Mouse (Mus musculus): ENCODE data around the gene Ifitm1. TPM values are rescaled to one million over a fixed set of nuclear protein-coding genes. Genes with fewer than 3 reads are reported as not detected.
"Not testable (repeated sequence)": the region's sequence is repeated elsewhere in the genome, so short reads cannot be mapped to it uniquely, and the experiment has no call there.

The Ifitm1 gene
- polyA plus RNA-seq, 1 experiment from 2014 or later: 21.3 TPM

DNA sequence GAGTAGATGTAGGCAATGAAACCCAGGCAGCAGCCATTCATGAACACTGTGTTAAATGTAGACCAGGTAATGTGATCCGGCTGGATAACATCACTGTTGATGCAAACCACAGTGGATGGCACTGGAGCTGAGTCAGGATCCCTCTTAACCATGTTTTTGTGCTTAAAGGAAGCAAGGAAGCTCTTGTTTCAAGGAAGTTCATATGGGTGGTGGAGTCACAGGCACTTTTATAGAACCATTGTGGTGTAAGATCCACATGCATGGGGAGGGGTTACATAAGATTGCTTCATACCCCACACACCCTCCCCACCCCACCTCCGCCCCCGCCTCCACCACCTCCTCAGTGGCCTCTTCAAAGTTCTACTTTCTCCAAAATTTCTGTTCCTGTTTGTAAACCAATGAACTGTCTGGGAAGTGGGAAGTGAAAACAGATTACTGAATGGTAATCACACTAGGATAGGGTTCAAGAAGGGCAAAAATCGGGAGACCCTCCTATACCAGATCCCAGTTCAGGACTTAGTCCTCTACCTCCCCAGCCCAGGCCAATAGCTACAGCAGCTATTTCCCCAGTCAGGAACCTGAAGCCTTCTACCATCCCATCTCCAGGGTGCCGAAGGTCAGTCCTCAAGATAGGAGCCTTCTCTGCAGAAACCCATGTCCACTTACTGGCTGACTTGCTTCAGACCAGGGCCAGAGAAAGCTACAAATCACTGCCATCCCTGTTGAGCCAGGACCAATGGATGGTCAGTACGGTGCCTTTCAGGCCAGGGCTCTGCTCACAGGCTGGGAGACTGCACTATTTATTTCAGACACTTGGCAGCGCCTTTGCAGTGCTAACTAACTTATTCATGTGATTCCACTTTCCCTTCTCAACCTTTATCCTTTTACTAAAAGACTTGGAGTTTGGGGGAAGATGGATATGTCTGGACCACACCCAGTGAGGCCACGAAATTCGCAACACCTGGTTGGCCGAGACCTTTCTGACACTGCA lies 50.0 kb downstream of the Ifitm1 start:
- Histone ChIP-seq H3K4me1 (replicated peaks) (peaks cover 27% of the 10 kb centered on the region), H3K27me3 (no peaks in the 10 kb centered on the region), H3K27ac (replicated peaks) (peak overlapping the region; percentile 55; the same call in 1 of the 2 replicates), H3K4me3 (replicated peaks) (peak overlapping the region; percentile 22), H3K36me3 (replicated peaks) (no peaks in the 10 kb centered on the region), H3K4me2 (no peak overlapping the region), H3K9me3 (replicated peaks) (no peaks in the 10 kb centered on the region), H3K9ac (no peak overlapping the region)
- 63% methylated on average over 10 of the region's 10 CpGs for WGBS (ENCODE audit: insufficient replicate concordance)
- no peak for ATAC-seq (ENCODE audit: insufficient read depth)

DNA sequence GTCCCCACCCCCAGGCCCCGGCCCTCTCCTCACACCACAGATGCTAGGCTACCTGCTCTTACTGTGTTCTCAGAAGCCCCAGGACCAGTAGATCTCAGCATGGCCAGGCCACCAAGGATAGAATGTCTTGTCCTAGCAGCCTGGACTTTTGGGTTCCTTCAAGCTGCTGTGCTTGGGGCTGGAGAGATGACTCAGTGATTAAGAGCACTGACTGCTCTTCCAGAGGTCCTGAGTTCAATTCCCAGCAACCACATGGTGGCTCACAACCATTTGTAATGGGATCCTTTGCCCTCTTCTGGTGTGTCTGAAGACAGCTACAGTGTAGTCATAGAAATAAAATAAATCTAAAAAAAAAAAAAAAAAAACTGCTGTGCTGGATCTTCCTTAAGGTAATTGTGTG lies 50.8 kb downstream of the Ifitm1 start, which contains the start of gene Ifitm6:
Gene Ifitm6 (minus strand): TSS at position 101 of the 400 bp plus-strand sequence.
- H3K4me3 ChIP-seq (replicated peaks); ATAC-seq (ENCODE audit: insufficient read depth); H3K4me2 ChIP-seq; H3K9me3 ChIP-seq (replicated peaks); H3K9ac ChIP-seq; H3K27me3 ChIP-seq; H3K36me3 ChIP-seq (replicated peaks): not testable (repeated sequence)
- peaks cover 19% of the 10 kb centered on the region for H3K4me1 ChIP-seq (replicated peaks)
- 50% methylated on average over 1 of the region's 1 CpGs for WGBS (ENCODE audit: insufficient replicate concordance)
- H3K27ac ChIP-seq (replicated peaks): peak within 1 kb of the TSS; percentile 55; the same call in 1 of the 2 replicates

DNA sequence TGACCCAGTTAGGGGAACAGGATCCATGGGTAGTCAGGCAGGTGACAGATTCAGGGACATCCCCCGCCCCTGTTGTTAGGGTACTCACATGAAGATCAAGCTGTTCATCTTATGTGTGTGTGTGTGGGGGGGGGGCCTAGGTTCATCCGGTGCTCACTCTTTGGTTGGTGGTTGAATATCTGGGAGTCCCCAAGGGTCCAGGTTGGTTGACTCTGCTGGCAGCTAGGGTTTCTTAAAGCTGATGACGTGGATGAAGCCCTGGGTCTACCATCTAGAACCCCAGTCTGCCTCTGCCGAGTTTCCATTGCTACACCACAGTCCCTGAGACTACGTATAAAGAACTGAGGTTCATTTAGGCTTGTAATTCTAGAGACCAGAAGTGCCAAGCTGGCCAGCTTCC lies 52.0 kb downstream of the Ifitm1 start:
- H3K36me3 ChIP-seq (replicated peaks): no peaks in the 10 kb centered on the region
- no peak for ATAC-seq (ENCODE audit: insufficient read depth)
- H3K9me3 ChIP-seq (replicated peaks): no peaks in the 10 kb centered on the region
- no peak overlapping the region for H3K4me2 ChIP-seq
- no peak overlapping the region for H3K4me3 ChIP-seq (replicated peaks)
- H3K9ac ChIP-seq: no peak overlapping the region
- H3K27me3 ChIP-seq: no peaks in the 10 kb centered on the region
- peaks cover 16% of the 10 kb centered on the region for H3K4me1 ChIP-seq (replicated peaks)
- 74% methylated on average over 5 of the region's 5 CpGs for WGBS (ENCODE audit: insufficient replicate concordance)
- no peak overlapping the region for H3K27ac ChIP-seq (replicated peaks)

Other genes starting within 250 kb of the Ifitm1 start
- 0.46 and 0.75 TPM in 2 replicates for gene Cyp2e1, start 203.5 kb upstream of the Ifitm1 start, polyA plus RNA-seq (2015; fragmentation: Nextera tagmentation; extraction: Ambion mirVana)
- 0.06 and 0.13 TPM in 2 replicates for gene Syce1, start 179.4 kb upstream of the Ifitm1 start, polyA plus RNA-seq (2015; fragmentation: Nextera tagmentation; extraction: Ambion mirVana)
- gene Zfp941, start 145.0 kb upstream of the Ifitm1 start, polyA plus RNA-seq (2015; fragmentation: Nextera tagmentation; extraction: Ambion mirVana): 0.18 and 0.20 TPM in 2 replicates
- gene Urah, start 132.2 kb upstream of the Ifitm1 start, polyA plus RNA-seq (2015; fragmentation: Nextera tagmentation; extraction: Ambion mirVana): 24.7 and 26.8 TPM in 2 replicates
- not detected in 2 replicates for gene Scgb1c1, start 121.7 kb upstream of the Ifitm1 start, polyA plus RNA-seq (2015; fragmentation: Nextera tagmentation; extraction: Ambion mirVana)
- gene Odf3, start 119.4 kb upstream of the Ifitm1 start, polyA plus RNA-seq (2015; fragmentation: Nextera tagmentation; extraction: Ambion mirVana): not detected in 2 replicates
- gene Gm45785, start 110.9 kb upstream of the Ifitm1 start, polyA plus RNA-seq (2015; fragmentation: Nextera tagmentation; extraction: Ambion mirVana): not detected in 2 replicates
- 20.9 and 23.3 TPM in 2 replicates for gene Ric8a, start 110.3 kb upstream of the Ifitm1 start, polyA plus RNA-seq (2015; fragmentation: Nextera tagmentation; extraction: Ambion mirVana)
- 18.7 and 20.3 TPM in 2 replicates for gene Bet1l, start 109.6 kb upstream of the Ifitm1 start, polyA plus RNA-seq (2015; fragmentation: Nextera tagmentation; extraction: Ambion mirVana)
- 133 TPM in 2 replicates for gene Psmd13, start 85.3 kb upstream of the Ifitm1 start, polyA plus RNA-seq (2015; fragmentation: Nextera tagmentation; extraction: Ambion mirVana)
- gene Sirt3, start 84.9 kb upstream of the Ifitm1 start, polyA plus RNA-seq (2015; fragmentation: Nextera tagmentation; extraction: Ambion mirVana): 20.0 and 21.5 TPM in 2 replicates
- gene Cox8b, start 66.8 kb upstream of the Ifitm1 start, polyA plus RNA-seq (2015; fragmentation: Nextera tagmentation; extraction: Ambion mirVana): 2.5 and 3.6 TPM in 2 replicates
- gene Nlrp6, start 46.3 kb upstream of the Ifitm1 start, polyA plus RNA-seq (2015; fragmentation: Nextera tagmentation; extraction: Ambion mirVana): 4.8 and 7.0 TPM in 2 replicates
- 6.0 and 6.6 TPM in 2 replicates for gene Pgghg, start 25.8 kb upstream of the Ifitm1 start, polyA plus RNA-seq (2015; fragmentation: Nextera tagmentation; extraction: Ambion mirVana)
- 0.39 and 0.68 TPM in 2 replicates for gene Ifitm5, start 16.9 kb upstream of the Ifitm1 start, polyA plus RNA-seq (2015; fragmentation: Nextera tagmentation; extraction: Ambion mirVana)
- not detected in 2 replicates for gene Gm45717, start 11.3 kb upstream of the Ifitm1 start, polyA plus RNA-seq (2015; fragmentation: Nextera tagmentation; extraction: Ambion mirVana)
- gene Ifitm2, start 11.2 kb upstream of the Ifitm1 start, polyA plus RNA-seq (2015; fragmentation: Nextera tagmentation; extraction: Ambion mirVana): 384 and 401 TPM in 2 replicates
- gene Ifitm3, start 43.5 kb downstream of the Ifitm1 start, polyA plus RNA-seq (2015; fragmentation: Nextera tagmentation; extraction: Ambion mirVana): 84.9 and 98.1 TPM in 2 replicates
- gene Ifitm6, start 50.7 kb downstream of the Ifitm1 start, polyA plus RNA-seq (2015; fragmentation: Nextera tagmentation; extraction: Ambion mirVana): 23.2 and 25.7 TPM in 2 replicates
- not detected in 2 replicates for gene Gm17387, start 61.9 kb downstream of the Ifitm1 start, polyA plus RNA-seq (2015; fragmentation: Nextera tagmentation; extraction: Ambion mirVana)
- gene B4galnt4, start 93.9 kb downstream of the Ifitm1 start, polyA plus RNA-seq (2015; fragmentation: Nextera tagmentation; extraction: Ambion mirVana): 0.45 and 0.46 TPM in 2 replicates
- gene Pkp3, start 111.0 kb downstream of the Ifitm1 start, polyA plus RNA-seq (2015; fragmentation: Nextera tagmentation; extraction: Ambion mirVana): 0.54 and 0.84 TPM in 2 replicates
- gene Sigirr, start 133.4 kb downstream of the Ifitm1 start, polyA plus RNA-seq (2015; fragmentation: Nextera tagmentation; extraction: Ambion mirVana): 22.1 and 28.1 TPM in 2 replicates
- 0.99 and 1.5 TPM in 2 replicates for gene Ano9, start 150.6 kb downstream of the Ifitm1 start, polyA plus RNA-seq (2015; fragmentation: Nextera tagmentation; extraction: Ambion mirVana)
- 138 and 140 TPM in 2 replicates for gene Ptdss2, start 155.2 kb downstream of the Ifitm1 start, polyA plus RNA-seq (2015; fragmentation: Nextera tagmentation; extraction: Ambion mirVana)
- 64.3 and 76.1 TPM in 2 replicates for gene Rnh1, start 205.6 kb downstream of the Ifitm1 start, polyA plus RNA-seq (2015; fragmentation: Nextera tagmentation; extraction: Ambion mirVana)
- 83.0 and 98.2 TPM in 2 replicates for gene Hras, start 226.8 kb downstream of the Ifitm1 start, polyA plus RNA-seq (2015; fragmentation: Nextera tagmentation; extraction: Ambion mirVana)
- 11.0 and 12.1 TPM in 2 replicates for gene Lrrc56, start 226.9 kb downstream of the Ifitm1 start, polyA plus RNA-seq (2015; fragmentation: Nextera tagmentation; extraction: Ambion mirVana)
- gene Lmntd2, start 246.9 kb downstream of the Ifitm1 start, polyA plus RNA-seq (2015; fragmentation: Nextera tagmentation; extraction: Ambion mirVana): 0.60 and 0.91 TPM in 2 replicates
- gene Rassf7, start 248.6 kb downstream of the Ifitm1 start, polyA plus RNA-seq (2015; fragmentation: Nextera tagmentation; extraction: Ambion mirVana): 27.3 and 33.4 TPM in 2 replicates